15 mouse cellular contexts compared by ENCODE assay signal in genomic region chr11:29827729-29828128, GRCm38 (mm10). TPM values are rescaled to one million over a fixed set of nuclear protein-coding genes. Genes with fewer than 3 reads are reported as not detected.
"Had no signal": no experiment of that assay in that cellular context is flagged by ENCODE, and none has a peak within 500 bp of the region (broad histone marks: within the 10 kb centered on the region; RNA-seq: fewer than 3 reads in every experiment).

No protein-coding gene starts in this region.

- ATAC-seq: intestine, postnatal 0 days had no signal

- H3K9me3 ChIP-seq: liver, embryonic 13.5 days; midbrain, embryonic 12.5 days had no signal

- H3K36me3 ChIP-seq: liver, embryonic 13.5 days; midbrain, embryonic 12.5 days had no signal

- H3K9ac ChIP-seq: liver, embryonic 13.5 days; midbrain, embryonic 12.5 days had no signal

- H3K27ac ChIP-seq: kidney, postnatal 0 days; left cerebral cortex, adult 2 months; liver, embryonic 13.5 days; midbrain, embryonic 12.5 days had no signal

- DNase-seq: kidney, adult 2 months; kidney, postnatal 25 days; liver, embryonic 13.5 days; lung, adult 2 months; lung, postnatal 14 days; lung, postnatal 4 days; thymus, adult 18-20 months; thymus, postnatal 36 days had no signal

- H3K4me1 ChIP-seq: midbrain, embryonic 12.5 days had no signal

- H3K4me3 ChIP-seq: left cerebral cortex, adult 2 months; liver, embryonic 13.5 days; midbrain, embryonic 12.5 days had no signal

- H3K4me2 ChIP-seq: liver, embryonic 13.5 days; midbrain, embryonic 12.5 days had no signal

RNA-seq across cellular contexts. Expression of gene 4931440F15Rik, which starts 2.3 kb away (rescaled TPM):
- total RNA-seq: megakaryocyte progenitor cell, adult 5-6 weeks; megakaryocyte-erythroid progenitor cell, adult 5-6 weeks had no signal
- polyA plus RNA-seq: liver, adult 2 months had no signal
